ENCODE assay signal across 8 mouse cellular contexts in genomic region chr13:44946880-44947635, GRCm38 (mm10). TPM values are rescaled to one million over a fixed set of nuclear protein-coding genes. Genes with fewer than 3 reads are reported as not detected.
DNase-seq lines count a peak whose midpoint lies in the region; ATAC-seq lines count a peak whose summit lies in the region.

No protein-coding gene starts in this region.

- 0 out of 2 replicates have a peak overlapping the region, but pooled peaks have one; percentile 3 for H3K9ac ChIP-seq in heart, embryonic 13.5 days
- H3K9ac ChIP-seq in hindbrain, embryonic 11.5 days (ENCODE audit: low read depth, low read length) = peak overlapping the region; percentile 64
- H3K9ac ChIP-seq in midbrain, embryonic 13.5 days (replicated peaks) = peak overlapping the region; percentile 69

- no peaks in the 10 kb centered on the region for H3K27me3 ChIP-seq in heart, embryonic 13.5 days (replicated peaks)
- H3K27me3 ChIP-seq in heart, embryonic 10.5 days (ENCODE audit: insufficient read depth, poor library complexity, severe bottlenecking) = no peaks in the 10 kb centered on the region
- H3K27me3 ChIP-seq in hindbrain, embryonic 11.5 days (ENCODE audit: control insufficient read depth, insufficient read depth, low read length) = no peaks in the 10 kb centered on the region
- H3K27me3 ChIP-seq in midbrain, embryonic 13.5 days = no peaks in the 10 kb centered on the region

- peaks cover 55% of the 10 kb centered on the region for H3K4me1 ChIP-seq in heart, embryonic 13.5 days
- H3K4me1 ChIP-seq in heart, embryonic 10.5 days = peaks cover 15% of the 10 kb centered on the region
- H3K4me1 ChIP-seq in hindbrain, embryonic 11.5 days (replicated peaks; ENCODE audit: control insufficient read depth, insufficient read depth, low read length) = no peaks in the 10 kb centered on the region
- H3K4me1 ChIP-seq in midbrain, embryonic 13.5 days (replicated peaks) = peaks cover 46% of the 10 kb centered on the region

- H3K27ac ChIP-seq in heart, embryonic 13.5 days (replicated peaks) = 0 out of 2 replicates have a peak overlapping the region, but pooled peaks have one; percentile 20
- no peak overlapping the region for H3K27ac ChIP-seq in heart, embryonic 10.5 days
- H3K27ac ChIP-seq in hindbrain, embryonic 11.5 days (ENCODE audit: low read depth, low read length) = peak overlapping the region; percentile 62; the same call in 1 of the 2 replicates
- peak overlapping the region; percentile 90 for H3K27ac ChIP-seq in midbrain, embryonic 13.5 days

- WGBS in heart, embryonic 13.5 days = 39% methylated on average over 8 of the region's 8 CpGs
- WGBS in heart, embryonic 10.5 days = 58% methylated on average over 8 of the region's 8 CpGs
- 52% methylated on average over 8 of the region's 8 CpGs for WGBS in hindbrain, embryonic 11.5 days
- WGBS in midbrain, embryonic 13.5 days = 12% methylated on average over 8 of the region's 8 CpGs

- no peak for ATAC-seq in heart, embryonic 13.5 days (ENCODE audit: extremely low read depth, insufficient number of reproducible peaks, low FRiP score, low TSS enrichment)
- no peak for ATAC-seq in hindbrain, embryonic 11.5 days (ENCODE audit: low FRiP score)
- peak; percentile 81 for ATAC-seq in midbrain, embryonic 13.5 days

- peaks cover 5% of the 10 kb centered on the region; the same call in 1 of the 2 replicates for H3K36me3 ChIP-seq in heart, embryonic 13.5 days
- H3K36me3 ChIP-seq in heart, embryonic 10.5 days = peaks cover 7% of the 10 kb centered on the region; the same call in 1 of the 2 replicates
- H3K36me3 ChIP-seq in hindbrain, embryonic 11.5 days (ENCODE audit: control insufficient read depth, insufficient read depth, low read length) = no peaks in the 10 kb centered on the region
- 0 out of 2 replicates have a peak, but pooled peaks cover 5% of the 10 kb centered on the region for H3K36me3 ChIP-seq in midbrain, embryonic 13.5 days

- no peaks in the 10 kb centered on the region for H3K9me3 ChIP-seq in heart, embryonic 13.5 days
- H3K9me3 ChIP-seq in heart, embryonic 10.5 days = no peaks in the 10 kb centered on the region
- no peaks in the 10 kb centered on the region for H3K9me3 ChIP-seq in hindbrain, embryonic 11.5 days (ENCODE audit: control insufficient read depth, low read length)
- H3K9me3 ChIP-seq in midbrain, embryonic 13.5 days = no peaks in the 10 kb centered on the region

- no peak for DNase-seq in heart, embryonic 10.5 days (ENCODE audit: low spot score)
- DNase-seq in cerebellum, adult 9-10 months = peak; percentile 56
- peak; percentile 45 for DNase-seq in hindbrain, embryonic 11.5 days (ENCODE audit: low spot score)
- no peak for DNase-seq in T-cell, adult 2 months (ENCODE audit: low spot score)
- DNase-seq in kidney, adult 11 months = no peak
- DNase-seq in gastrocnemius, postnatal 25 days = no peak

- peak overlapping the region; percentile 43 for H3K4me2 ChIP-seq in heart, embryonic 13.5 days
- H3K4me2 ChIP-seq in hindbrain, embryonic 11.5 days (replicated peaks; ENCODE audit: low read depth, low read length) = peak overlapping the region; percentile 28
- H3K4me2 ChIP-seq in midbrain, embryonic 13.5 days (replicated peaks) = peak overlapping the region; percentile 59

- peak overlapping the region; percentile 24 for H3K4me3 ChIP-seq in heart, embryonic 13.5 days
- no peak overlapping the region for H3K4me3 ChIP-seq in heart, embryonic 10.5 days
- H3K4me3 ChIP-seq in hindbrain, embryonic 11.5 days (ENCODE audit: low read depth, low read length) = peak overlapping the region; percentile 29
- H3K4me3 ChIP-seq in midbrain, embryonic 13.5 days (replicated peaks) = peak overlapping the region; percentile 45

RNA-seq across cellular contexts. Expression of gene Dtnbp1, which starts 54.9 kb away (rescaled TPM):
- 78.2 and 88.4 TPM in 2 replicates for polyA plus RNA-seq in heart, embryonic 13.5 days (2015; fragmentation: Nextera tagmentation; extraction: Ambion mirVana)
- 75.0 and 80.9 TPM in 2 replicates for polyA plus RNA-seq in heart, embryonic 10.5 days (2016; fragmentation: Nextera tagmentation; extraction: Ambion mirVana)
- 69.2 and 74.0 TPM in 2 replicates for polyA plus RNA-seq in hindbrain, embryonic 11.5 days (2014; fragmentation: Nextera tagmentation; extraction: Ambion mirVana)
- polyA plus RNA-seq in midbrain, embryonic 13.5 days (2015; fragmentation: Nextera tagmentation; extraction: Ambion mirVana) = 106 and 109 TPM in 2 replicates
- 10 to 100 TPM; 36.3 to 38.6 TPM for total RNA-seq in gastrocnemius, postnatal 25 days (2021)

Comparison
In these comparisons a context has a peak if more than half of its experiments do, and no peak if none do; other contexts are left out.
1. H3K9ac ChIP-seq: peak in every context shown above with its lines; median percentile 69 in midbrain, embryonic 13.5 days; 64 in hindbrain, embryonic 11.5 days; 3 in heart, embryonic 13.5 days.
2. DNase-seq: peak in cerebellum, adult 9-10 months (single experiment) and hindbrain, embryonic 11.5 days (single experiment); none in heart, embryonic 10.5 days (single experiment), T-cell, adult 2 months (single experiment), kidney, adult 11 months (single experiment) and gastrocnemius, postnatal 25 days (single experiment).
3. Peak in every context shown above with its lines, with median percentiles within 50 percentile points of each other: H3K4me2 ChIP-seq.